ENCODE assay signal across 24 mouse cellular contexts in genomic region chr8:103845964-103846363, GRCm38 (mm10).
A peak's percentile ranks its signal among the peaks of the same experiment; 100 is the strongest.
DNase-seq lines count a peak whose midpoint lies in the region; ATAC-seq and TF ChIP-seq lines count a peak whose summit lies in the region.
"Had no signal": no experiment of that assay in that cellular context is flagged by ENCODE, and none has a peak within 500 bp of the region (broad histone marks: within the 10 kb centered on the region; RNA-seq: fewer than 3 reads in every experiment).

No protein-coding gene starts in this region.

- no peaks in the 10 kb centered on the region for H3K4me1 ChIP-seq in lung, embryonic 14.5 days (ENCODE audit: insufficient read depth)
- H3K4me1 ChIP-seq in lung, postnatal 0 days (ENCODE audit: insufficient read depth, low read depth, low read length): no peaks in the 10 kb centered on the region
- 0 out of 2 replicates have a peak, but pooled peaks cover 2% of the 10 kb centered on the region for H3K4me1 ChIP-seq in cortical plate, adult 2 months (ENCODE audit: control insufficient read depth, insufficient read depth, low read length)
- H3K4me1 ChIP-seq: embryonic facial prominence, embryonic 15.5 days; hindbrain, embryonic 10.5 days; hindbrain, embryonic 13.5 days; intestine, embryonic 15.5 days had no signal

- no peak for TF ChIP-seq EP300 in lung, postnatal 0 days (IDR thresholded peaks at IDR 0.05)

- no peak overlapping the region for H3K4me2 ChIP-seq in lung, embryonic 14.5 days
- no peak overlapping the region for H3K4me2 ChIP-seq in lung, postnatal 0 days (replicated peaks; ENCODE audit: low read depth, low read length)
- H3K4me2 ChIP-seq: embryonic facial prominence, embryonic 12.5 days; embryonic facial prominence, embryonic 15.5 days; heart, embryonic 11.5 days; hindbrain, embryonic 13.5 days; intestine, embryonic 15.5 days had no signal

- ATAC-seq in lung, embryonic 14.5 days (ENCODE audit: insufficient read depth): peak; percentile 14; the same call in 1 of the 2 replicates
- ATAC-seq in lung, postnatal 0 days: no peak
- ATAC-seq: CD4-positive, CD25-positive, alpha-beta regulatory T cell, adult 4 months; forebrain, embryonic 14.5 days; forebrain, postnatal 0 days had no signal

- H3K9me3 ChIP-seq in lung, embryonic 14.5 days (ENCODE audit: low read depth, low read length): no peaks in the 10 kb centered on the region
- H3K9me3 ChIP-seq in lung, postnatal 0 days (ENCODE audit: low read length): no peaks in the 10 kb centered on the region
- H3K9me3 ChIP-seq: embryonic facial prominence, embryonic 12.5 days; embryonic facial prominence, embryonic 15.5 days; hindbrain, embryonic 10.5 days; hindbrain, embryonic 13.5 days; intestine, embryonic 15.5 days had no signal

- no peaks in the 10 kb centered on the region for H3K27me3 ChIP-seq in lung, embryonic 14.5 days (ENCODE audit: insufficient read depth, low read length)
- H3K27me3 ChIP-seq in lung, postnatal 0 days (replicated peaks; ENCODE audit: insufficient read depth, low read length): no peaks in the 10 kb centered on the region
- H3K27me3 ChIP-seq: embryonic facial prominence, embryonic 12.5 days; embryonic facial prominence, embryonic 15.5 days; hindbrain, embryonic 13.5 days; intestine, embryonic 15.5 days had no signal

- TF ChIP-seq POLR2A in cortical plate, adult 2 months (IDR thresholded peaks at IDR 0.05; ENCODE audit: extremely low read depth, insufficient read depth, low read length): no peak

- no peak for TF ChIP-seq CTCF in lung, embryonic 14.5 days (IDR thresholded peaks at IDR 0.05; ENCODE audit: low read depth)
- TF ChIP-seq CTCF in lung, postnatal 0 days (IDR thresholded peaks at IDR 0.05): no peak
- no peak for TF ChIP-seq CTCF in cortical plate, adult 2 months (IDR thresholded peaks at IDR 0.05; ENCODE audit: extremely low read depth, insufficient read depth, low read length)

- peak; percentile 40 for DNase-seq in heart, adult 11 months
- no peak for DNase-seq in heart, postnatal 14 days
- DNase-seq in lung, embryonic 14.5 days: no peak
- no peak for DNase-seq in lung, postnatal 0 days (ENCODE audit: low spot score)
- DNase-seq in brain, adult 2 months (ENCODE audit: low read depth, low spot score): peak; percentile 33
- no peak for DNase-seq in adipocyte (ENCODE audit: low spot score)
- DNase-seq: adrenal gland, postnatal 10 days; adrenal gland, postnatal 36 days; cerebellum, adult 11-12 months; cerebellum, adult 8-10 months; cerebellum, postnatal 10 days; forebrain, postnatal 0 days; gastrocnemius, postnatal 10 days; gastrocnemius, postnatal 36 days; heart, postnatal 36 days had no signal

- no peaks in the 10 kb centered on the region for H3K36me3 ChIP-seq in lung, embryonic 14.5 days (ENCODE audit: insufficient read depth)
- H3K36me3 ChIP-seq in lung, postnatal 0 days (ENCODE audit: insufficient read depth, low read length): no peaks in the 10 kb centered on the region
- H3K36me3 ChIP-seq: embryonic facial prominence, embryonic 12.5 days; embryonic facial prominence, embryonic 15.5 days; hindbrain, embryonic 10.5 days; hindbrain, embryonic 13.5 days; intestine, embryonic 15.5 days had no signal

- intact Hi-C loops in heart, postnatal 14 days (cut with DNase I): no loop called here

- no peak overlapping the region for H3K9ac ChIP-seq in lung, embryonic 14.5 days
- H3K9ac ChIP-seq in lung, postnatal 0 days (replicated peaks; ENCODE audit: low read depth): no peak overlapping the region
- H3K9ac ChIP-seq: embryonic facial prominence, embryonic 12.5 days; embryonic facial prominence, embryonic 15.5 days; forebrain, postnatal 0 days; hindbrain, embryonic 13.5 days; intestine, embryonic 15.5 days had no signal

- no peak overlapping the region for H3K27ac ChIP-seq in lung, embryonic 14.5 days (ENCODE audit: low read depth)
- no peak overlapping the region for H3K27ac ChIP-seq in lung, postnatal 0 days (ENCODE audit: low read length)
- H3K27ac ChIP-seq in cortical plate, adult 2 months (ENCODE audit: insufficient read depth, low read length): 0 out of 2 replicates have a peak overlapping the region, but pooled peaks have one; percentile 13
- H3K27ac ChIP-seq: embryonic facial prominence, embryonic 12.5 days; embryonic facial prominence, embryonic 15.5 days; hindbrain, embryonic 10.5 days; hindbrain, embryonic 13.5 days; intestine, embryonic 15.5 days had no signal

- 70% methylated on average over 1 of the region's 1 CpGs for WGBS in lung, embryonic 14.5 days
- WGBS in lung, postnatal 0 days: 52% methylated on average over 1 of the region's 1 CpGs

- no peak overlapping the region for H3K4me3 ChIP-seq in lung, embryonic 14.5 days (ENCODE audit: low read depth, low read length)
- H3K4me3 ChIP-seq in lung, postnatal 0 days (ENCODE audit: low read depth, low read length): no peak overlapping the region
- H3K4me3 ChIP-seq in cortical plate, adult 2 months (ENCODE audit: insufficient read depth, low read length): no peak overlapping the region
- H3K4me3 ChIP-seq: embryonic facial prominence, embryonic 12.5 days; embryonic facial prominence, embryonic 15.5 days; hindbrain, embryonic 10.5 days; hindbrain, embryonic 13.5 days; intestine, embryonic 15.5 days had no signal

Comparison
In these comparisons a context has a peak if more than half of its experiments do, and no peak if none do; other contexts are left out.
1. DNase-seq: peak in heart, adult 11 months (single experiment) and brain, adult 2 months (single experiment); none in heart, postnatal 14 days (0 of 2), lung, embryonic 14.5 days (single experiment), lung, postnatal 0 days (single experiment) and adipocyte (single experiment).